In the genomic region with DNA sequence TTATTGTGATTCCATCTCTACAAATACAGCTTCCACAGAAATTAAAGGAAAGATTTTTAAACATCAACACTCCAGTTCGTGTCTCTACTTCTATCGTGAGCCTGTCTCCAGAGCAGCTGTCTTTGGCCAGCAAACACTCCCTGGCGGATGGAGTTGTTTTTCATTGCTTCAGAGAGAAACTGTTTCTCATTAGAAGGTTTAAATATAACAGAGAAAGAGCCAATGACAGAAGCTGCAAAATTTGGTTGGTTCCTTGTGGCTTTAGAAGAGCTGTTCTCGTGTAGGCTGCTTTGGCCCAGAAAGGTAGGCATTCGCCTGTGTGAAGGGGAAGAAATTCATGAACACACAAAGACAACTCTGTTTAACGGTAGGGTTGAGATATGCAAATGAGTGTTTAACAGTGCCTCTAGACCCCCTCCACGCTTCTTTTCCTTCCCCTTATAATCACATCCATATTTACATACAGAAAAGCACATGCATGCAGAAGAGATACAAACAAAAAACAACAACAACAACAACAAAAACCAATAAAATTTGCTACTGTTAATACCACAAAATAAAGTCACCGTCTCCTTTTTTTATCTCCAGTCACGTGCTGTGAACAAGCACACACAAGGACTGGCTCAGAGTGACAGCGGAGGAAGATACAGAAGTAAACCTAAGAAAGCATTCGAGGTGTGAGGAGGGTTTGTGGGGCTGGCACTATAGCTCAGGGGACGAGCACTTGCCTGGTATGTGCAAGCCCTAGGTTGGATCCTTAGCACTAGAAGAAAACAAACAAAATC, we compare ENCODE assay signal across 13 mouse cellular contexts. TPM values are rescaled to one million over a fixed set of nuclear protein-coding genes. Genes with fewer than 3 reads are reported as not detected.
A peak's percentile ranks its signal among the peaks of the same experiment; 100 is the strongest.
DNase-seq lines count a peak whose midpoint lies in the region; ATAC-seq and TF ChIP-seq lines count a peak whose summit lies in the region.
"Had no signal": no experiment of that assay in that cellular context is flagged by ENCODE, and none has a peak within 500 bp of the region (broad histone marks: within the 10 kb centered on the region; RNA-seq: fewer than 3 reads in every experiment).

No protein-coding gene starts in this region.

- TF ChIP-seq CTCF in lung, embryonic 14.5 days (IDR thresholded peaks at IDR 0.05; ENCODE audit: low read depth): no peak

- no peak overlapping the region for H3K4me3 ChIP-seq in lung, embryonic 14.5 days (ENCODE audit: low read depth, low read length)
- no peak overlapping the region for H3K4me3 ChIP-seq in embryonic facial prominence, embryonic 14.5 days (ENCODE audit: low read depth, low read length)
- H3K4me3 ChIP-seq: liver, embryonic 12.5 days had no signal

- no peaks in the 10 kb centered on the region for H3K9me3 ChIP-seq in lung, embryonic 14.5 days (ENCODE audit: low read depth, low read length)
- no peaks in the 10 kb centered on the region for H3K9me3 ChIP-seq in embryonic facial prominence, embryonic 14.5 days (ENCODE audit: control insufficient read depth, low read length)
- H3K9me3 ChIP-seq: liver, embryonic 12.5 days had no signal

- peak overlapping the region; percentile 66 for H3K27ac ChIP-seq in lung, embryonic 14.5 days (ENCODE audit: low read depth)
- peak overlapping the region; percentile 35 for H3K27ac ChIP-seq in embryonic facial prominence, embryonic 14.5 days (replicated peaks; ENCODE audit: low read depth, low read length)
- H3K27ac ChIP-seq: liver, embryonic 12.5 days had no signal

- ATAC-seq in frontal cortex, adult (ENCODE audit: low TSS enrichment): peak; percentile 91
- peak; percentile 45; the same call in 1 of the 2 replicates for ATAC-seq in lung, embryonic 14.5 days (ENCODE audit: insufficient read depth)
- peak; percentile 34; the same call in 1 of the 2 replicates for ATAC-seq in embryonic facial prominence, embryonic 14.5 days (ENCODE audit: low read depth)
- ATAC-seq in megakaryocyte-erythroid progenitor cell, adult 5-6 weeks (replicated peaks; ENCODE audit: low FRiP score, low TSS enrichment, poor library complexity, severe bottlenecking): no peak
- ATAC-seq: liver, embryonic 12.5 days; midbrain, embryonic 16.5 days had no signal

- H3K36me3 ChIP-seq in lung, embryonic 14.5 days (ENCODE audit: insufficient read depth): peaks cover 47% of the 10 kb centered on the region
- H3K36me3 ChIP-seq in embryonic facial prominence, embryonic 14.5 days (ENCODE audit: control insufficient read depth, insufficient read depth, low read length): peaks cover 47% of the 10 kb centered on the region

- H3K4me2 ChIP-seq in lung, embryonic 14.5 days: no peak overlapping the region
- no peak overlapping the region for H3K4me2 ChIP-seq in embryonic facial prominence, embryonic 14.5 days (ENCODE audit: low read depth, low read length)
- H3K4me2 ChIP-seq: liver, embryonic 12.5 days had no signal

- no peaks in the 10 kb centered on the region for H3K27me3 ChIP-seq in lung, embryonic 14.5 days (ENCODE audit: insufficient read depth, low read length)
- H3K27me3 ChIP-seq in embryonic facial prominence, embryonic 14.5 days (replicated peaks; ENCODE audit: control insufficient read depth, insufficient read depth, low read length): no peaks in the 10 kb centered on the region
- H3K27me3 ChIP-seq: liver, embryonic 12.5 days had no signal

- DNase-seq in frontal cortex, postnatal 25 days (ENCODE audit: low spot score in 2 of 2): no peak
- peak; percentile 86 for DNase-seq in lung, embryonic 14.5 days
- DNase-seq in lung, adult 18-20 months: no peak
- peak; percentile 81 for DNase-seq in embryonic facial prominence, embryonic 14.5 days (ENCODE audit: low spot score)
- peak; percentile 43 for DNase-seq in lung, postnatal 14 days
- DNase-seq in neural tube, embryonic 10.5 days (ENCODE audit: extremely low spot score, low spot score): no peak
- DNase-seq: gastrocnemius, postnatal 10 days; kidney, adult 11 months; thymus, adult 2 months had no signal

- no peak overlapping the region for H3K9ac ChIP-seq in lung, embryonic 14.5 days
- no peak overlapping the region for H3K9ac ChIP-seq in embryonic facial prominence, embryonic 14.5 days (ENCODE audit: low read depth, low read length)
- H3K9ac ChIP-seq: liver, embryonic 12.5 days had no signal

- 42% methylated on average over 12 of the region's 12 CpGs for WGBS in lung, embryonic 14.5 days
- 50% methylated on average over 12 of the region's 12 CpGs for WGBS in embryonic facial prominence, embryonic 14.5 days

- H3K4me1 ChIP-seq in lung, embryonic 14.5 days (ENCODE audit: insufficient read depth): no peaks in the 10 kb centered on the region
- no peaks in the 10 kb centered on the region for H3K4me1 ChIP-seq in embryonic facial prominence, embryonic 14.5 days (ENCODE audit: control insufficient read depth, insufficient read depth, low read length)

RNA-seq across cellular contexts. Expression of gene Camkk2, which starts 7.0 kb away (rescaled TPM):
- 35.8 and 36.2 TPM in 2 replicates for polyA plus RNA-seq in lung, embryonic 14.5 days (2014; fragmentation: Nextera tagmentation; extraction: Ambion mirVana)
- polyA plus RNA-seq in embryonic facial prominence, embryonic 14.5 days (2014; fragmentation: Nextera tagmentation; extraction: Ambion mirVana): 27.7 and 28.4 TPM in 2 replicates
- total RNA-seq in megakaryocyte-erythroid progenitor cell, adult 5-6 weeks (2014; fragmentation: Nextera tagmentation): 39.0 and 40.9 TPM in 2 replicates
- total RNA-seq in megakaryocyte-erythroid progenitor cell, adult 5-6 weeks (2017): 15.8 and 18.4 TPM in 2 replicates

RNA-seq across cellular contexts. Expression of gene Anapc5, which starts 34.9 kb away (rescaled TPM):
- 459 and 472 TPM in 2 replicates for polyA plus RNA-seq in lung, embryonic 14.5 days (2014; fragmentation: Nextera tagmentation; extraction: Ambion mirVana)
- 367 and 424 TPM in 2 replicates for polyA plus RNA-seq in embryonic facial prominence, embryonic 14.5 days (2014; fragmentation: Nextera tagmentation; extraction: Ambion mirVana)
- total RNA-seq in megakaryocyte-erythroid progenitor cell, adult 5-6 weeks (2014; fragmentation: Nextera tagmentation): 338 and 413 TPM in 2 replicates
- 279 and 302 TPM in 2 replicates for total RNA-seq in megakaryocyte-erythroid progenitor cell, adult 5-6 weeks (2017)

Comparison
In these comparisons a context has a peak if more than half of its experiments do, and no peak if none do; other contexts are left out.
1. DNase-seq: peak in lung, embryonic 14.5 days (single experiment), embryonic facial prominence, embryonic 14.5 days (single experiment) and lung, postnatal 14 days (single experiment); none in frontal cortex, postnatal 25 days (0 of 2), lung, adult 18-20 months (0 of 2) and neural tube, embryonic 10.5 days (single experiment).